Mouse (Mus musculus) CH12.LX (cell line): ENCODE data around the gene Immp2l. TPM values are rescaled to one million over a fixed set of nuclear protein-coding genes. Genes with fewer than 3 reads are reported as not detected.

Experiments
- DNase-seq: peaks from one replicate; pipeline ENCODE4 v3.0.0-alpha.2; 2013; ENCODE audit errors: extremely low read depth
- H3K27ac ChIP-seq: 2 replicates; pipeline ENCODE4 v1.5.1; 2012; ENCODE audit warnings: low read depth, mild to moderate bottlenecking, control low read depth, moderate library complexity; ENCODE audit not compliant: insufficient read depth
- H3K27me3 ChIP-seq: replicated peaks from 2 replicates; pipeline ENCODE3; 2012; ENCODE audit warnings: inconsistent platforms
- H3K36me3 ChIP-seq, 2 experiments: replicated peaks in 1 of 2; 2 replicates each; pipeline versions ENCODE3 to v1.6.1; 2012; ENCODE audit warnings: inconsistent platforms in 1 of 2, low read length in 1 of 2, mild to moderate bottlenecking in 1 of 2, mixed read lengths in 1 of 2, moderate library complexity in 1 of 2; ENCODE audit not compliant: control insufficient read depth in 1 of 2, insufficient read depth in 1 of 2
- H3K4me1 ChIP-seq, 2 experiments: 2 replicates each; pipeline ENCODE4 v1.6.1; 2012; ENCODE audit warnings: inconsistent platforms in 1 of 2, moderate library complexity in 1 of 2; ENCODE audit not compliant: insufficient read depth in 2 of 2, control insufficient read depth in 1 of 2
- H3K4me2 ChIP-seq: 2 replicates; pipeline ENCODE4 v1.6.1; 2012; ENCODE audit warnings: low read depth, mild to moderate bottlenecking, control low read depth; ENCODE audit not compliant: poor library complexity, insufficient read depth, severe bottlenecking
- H3K4me3 ChIP-seq, 3 experiments: fragments of 150-350 bp in 1 of 3; sonication (generic) in 1 of 3; replicated peaks in 1 of 3; 2 replicates each; pipeline versions ENCODE3 to v1.5.1; 2011 to 2012; ENCODE audit warnings: low read depth in 2 of 3, low read length in 2 of 3, mild to moderate bottlenecking in 2 of 3, moderate library complexity in 2 of 3, control low read depth in 1 of 3, improper control_type of control experiment in 1 of 3, inconsistent platforms in 1 of 3, mixed read lengths in 1 of 3; ENCODE audit not compliant: poor library complexity in 1 of 3
- H3K79me2 ChIP-seq: replicated peaks from 2 replicates; pipeline ENCODE4 v1.6.1; 2012; ENCODE audit warnings: mild to moderate bottlenecking, moderate library complexity; ENCODE audit not compliant: control insufficient read depth, poor library complexity, insufficient read depth, severe bottlenecking; ENCODE audit errors: extremely low read depth
- H3K9ac ChIP-seq: 2 replicates; pipeline ENCODE4 v1.6.1; 2012; ENCODE audit warnings: low read depth, mild to moderate bottlenecking, control low read depth, moderate library complexity; ENCODE audit not compliant: insufficient read depth
- H3K9me3 ChIP-seq: replicated peaks from 2 replicates; pipeline ENCODE3; 2012; ENCODE audit warnings: low read length, inconsistent platforms, mixed read lengths
- BHLHE40 ChIP-seq: IDR thresholded peaks from 2 replicates; pipeline ENCODE4 v1.6.1; 2011; ENCODE audit warnings: mild to moderate bottlenecking, low read depth, low read length, improper control_type of control experiment
- CHD1 ChIP-seq: IDR thresholded peaks from 2 replicates; pipeline ENCODE4 v1.6.1; 2012; ENCODE audit warnings: low read depth, low read length, improper control_type of control experiment, inconsistent platforms
- CHD2 ChIP-seq: IDR thresholded peaks from 2 replicates; pipeline ENCODE4 v1.6.1; 2011; ENCODE audit warnings: low read length, improper control_type of control experiment
- CTCF ChIP-seq, 2 experiments: IDR thresholded peaks in 1 of 2; conservative IDR thresholded peaks in 1 of 2; 2 replicates each; pipeline ENCODE4 v1.5.1; 2011 to 2012; ENCODE audit warnings: low read depth in 2 of 2, low read length in 2 of 2, improper control_type of control experiment in 1 of 2, inconsistent platforms in 1 of 2, mild to moderate bottlenecking in 1 of 2, moderate library complexity in 1 of 2
- E2F4 ChIP-seq: IDR thresholded peaks from 2 replicates; pipeline ENCODE4 v1.6.1; 2011; ENCODE audit warnings: low read depth, low read length, improper control_type of control experiment; ENCODE audit not compliant: insufficient replicate concordance
- ELF1 ChIP-seq: IDR thresholded peaks from 2 replicates; pipeline ENCODE4 v1.6.1; 2014; ENCODE audit warnings: low read depth, mild to moderate bottlenecking, inconsistent platforms, low read length, improper control_type of control experiment
- EP300 ChIP-seq: IDR thresholded peaks from 2 replicates; pipeline ENCODE4 v1.6.1; 2011; ENCODE audit warnings: low read length, improper control_type of control experiment
- ETS1 ChIP-seq: conservative IDR thresholded peaks from 2 replicates; pipeline ENCODE4 v1.6.1; 2012; ENCODE audit warnings: low read depth, mild to moderate bottlenecking, inconsistent platforms, low read length, improper control_type of control experiment, moderate library complexity
- GABPA ChIP-seq: IDR thresholded peaks from 2 replicates; pipeline ENCODE4 v1.6.1; 2012; ENCODE audit warnings: low read depth, low read length, improper control_type of control experiment, inconsistent platforms; ENCODE audit not compliant: insufficient replicate concordance
- HCFC1 ChIP-seq: IDR thresholded peaks from 2 replicates; pipeline ENCODE4 v1.6.1; 2012; ENCODE audit warnings: low read depth, mild to moderate bottlenecking, inconsistent platforms, low read length, improper control_type of control experiment
- IRF4 ChIP-seq: IDR thresholded peaks from 2 replicates; pipeline ENCODE4 v1.6.1; 2014; ENCODE audit warnings: low read depth, mild to moderate bottlenecking, inconsistent platforms, low read length, improper control_type of control experiment
- JUN ChIP-seq: IDR thresholded peaks from 2 replicates; pipeline ENCODE4 v1.6.1; 2011; ENCODE audit warnings: low read depth, mild to moderate bottlenecking, low read length, improper control_type of control experiment, moderate library complexity; ENCODE audit not compliant: insufficient read depth
- JUND ChIP-seq: conservative IDR thresholded peaks from 2 replicates; pipeline ENCODE4 v1.6.1; 2011; ENCODE audit warnings: low read depth, low read length, improper control_type of control experiment
- KAT2A ChIP-seq: IDR thresholded peaks from 2 replicates; pipeline ENCODE4 v1.6.1; 2012; ENCODE audit warnings: low read length, improper control_type of control experiment, inconsistent platforms; ENCODE audit not compliant: insufficient replicate concordance
- MAFK ChIP-seq: IDR thresholded peaks from 2 replicates; pipeline ENCODE4 v1.6.1; 2011; ENCODE audit warnings: low read length, improper control_type of control experiment; ENCODE audit not compliant: insufficient replicate concordance
- MAX ChIP-seq: IDR thresholded peaks from 2 replicates; pipeline ENCODE4 v1.6.1; 2011; ENCODE audit warnings: low read length, improper control_type of control experiment
- MAZ ChIP-seq: IDR thresholded peaks from 2 replicates; pipeline ENCODE4 v1.6.1; 2012; ENCODE audit warnings: low read depth, mild to moderate bottlenecking, inconsistent platforms, low read length, improper control_type of control experiment, moderate library complexity
- MEF2A ChIP-seq: IDR thresholded peaks from 2 replicates; pipeline ENCODE4 v1.6.1; 2014; ENCODE audit warnings: low read depth, mild to moderate bottlenecking, inconsistent platforms, low read length, improper control_type of control experiment, borderline replicate concordance
- MXI1 ChIP-seq: IDR thresholded peaks from 2 replicates; pipeline ENCODE4 v1.6.1; 2011; ENCODE audit warnings: mild to moderate bottlenecking, low read depth, low read length, improper control_type of control experiment
- MYC ChIP-seq: IDR thresholded peaks from 2 replicates; pipeline ENCODE4 v1.6.1; 2011; ENCODE audit warnings: low read depth, mild to moderate bottlenecking, improper control_type of control experiment, low read length
- NRF1 ChIP-seq: IDR thresholded peaks from 2 replicates; pipeline ENCODE4 v1.6.1; 2014; ENCODE audit warnings: low read depth, mild to moderate bottlenecking, inconsistent platforms, low read length, improper control_type of control experiment, moderate library complexity
- PAX5 ChIP-seq: IDR thresholded peaks from 2 replicates; pipeline ENCODE4 v1.6.1; 2012; ENCODE audit warnings: low read length, inconsistent platforms, mixed read lengths
- POLR2A ChIP-seq: IDR thresholded peaks from 2 replicates; pipeline ENCODE4 v1.6.1; 2011; ENCODE audit warnings: low read depth, mild to moderate bottlenecking, improper control_type of control experiment, low read length
- POLR2AphosphoS2 ChIP-seq: IDR thresholded peaks from 2 replicates; pipeline ENCODE4 v1.6.1; 2011; ENCODE audit warnings: low read depth, low read length, improper control_type of control experiment
- RCOR1 ChIP-seq: conservative IDR thresholded peaks from 2 replicates; pipeline ENCODE4 v1.6.1; 2012; ENCODE audit warnings: low read depth, mild to moderate bottlenecking, inconsistent platforms, low read length, improper control_type of control experiment
- SIN3A ChIP-seq: IDR thresholded peaks from 2 replicates; pipeline ENCODE4 v1.6.1; 2012; ENCODE audit warnings: low read length, improper control_type of control experiment, inconsistent platforms
- SMC3 ChIP-seq: IDR thresholded peaks from 2 replicates; pipeline ENCODE4 v1.6.1; 2011; ENCODE audit warnings: low read depth, low read length, improper control_type of control experiment
- TBP ChIP-seq: conservative IDR thresholded peaks from 2 replicates; pipeline ENCODE4 v1.6.1; 2011; ENCODE audit warnings: low read depth, low read length, improper control_type of control experiment
- TCF12 ChIP-seq: IDR thresholded peaks from 2 replicates; pipeline ENCODE4 v1.6.1; 2014; ENCODE audit warnings: low read depth, mild to moderate bottlenecking, inconsistent platforms, low read length, improper control_type of control experiment
- USF2 ChIP-seq: conservative IDR thresholded peaks from 2 replicates; pipeline ENCODE4 v1.6.1; 2011; ENCODE audit warnings: low read depth, low read length, improper control_type of control experiment
- ZKSCAN1 ChIP-seq: IDR thresholded peaks from 2 replicates; pipeline ENCODE4 v1.6.1; 2012; ENCODE audit warnings: low read depth, inconsistent platforms, low read length, improper control_type of control experiment, borderline replicate concordance
- ZMIZ1 ChIP-seq: IDR thresholded peaks from 2 replicates; pipeline ENCODE4 v1.6.1; 2012; ENCODE audit warnings: low read depth, mild to moderate bottlenecking, inconsistent platforms, low read length, improper control_type of control experiment
- dilution Hi-C: fragments of 300-500 bp; cut with MboI; formaldehyde crosslinking; loops from 2 replicates; pipeline ENCODE4 v1.14.3; 2020; ENCODE audit warnings: low sequenced_read_pairs; ENCODE audit not compliant: extremely low pct_unique_long_range_greater_than_20kb, extremely low pct_ligation_motif_present
- in situ Hi-C: fragments of 300-500 bp; cut with MboI; formaldehyde crosslinking; loops from 3 replicates; pipeline ENCODE4 v1.14.3; 2019; ENCODE audit warnings: low sequenced_read_pairs, low pct_ligation_motif_present, low pct_unique_long_range_greater_than_20kb, mixed read lengths
- polyA plus RNA-seq: library from polyadenylated mRNA; unstranded; fragments of >175 nt; gene quantifications from 2 replicates; pipeline ENCODE4 v1.2.1, GENCODE M21; 2012; ENCODE audit warnings: low read depth; ENCODE audit not compliant: insufficient read length
- total RNA-seq, 2 experiments: library from RNA; depleted of rRNA; stranded (reverse); fragments of 300-350 nt in 1 of 2; fragments of >200 nt in 1 of 2; gene quantifications; 2 replicates each; pipeline ENCODE4 v1.2.3; 2012 to 2014

Gene Immp2l
- total and polyA plus RNA-seq, 3 experiments: 4.8 to 16.5 (median 9.9) TPM

DNA sequence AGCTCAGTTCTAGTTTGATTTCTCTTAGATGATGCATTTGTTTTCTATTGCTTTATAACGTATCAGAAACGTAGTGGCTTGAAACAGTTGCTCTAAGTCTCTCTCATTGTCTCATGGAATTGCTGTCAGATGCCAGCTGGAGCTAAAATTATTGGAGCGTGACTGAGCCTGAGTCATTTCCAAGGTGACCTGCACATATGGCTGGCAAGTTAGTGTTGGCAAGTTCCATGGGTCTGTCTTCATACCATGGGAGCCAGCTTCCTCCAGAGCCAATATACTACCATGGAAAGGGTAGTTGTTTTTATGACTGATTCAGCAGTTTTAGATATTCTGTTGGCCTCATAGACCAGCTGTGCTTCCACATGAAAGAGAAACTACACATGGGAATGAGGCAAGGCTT is 9.3 kb downstream of the Immp2l start:
- dilution Hi-C loops (no loop called here), in situ Hi-C loops (no loop called here)
- Histone ChIP-seq H3K4me3 (no peak overlapping the region), H3K4me2 (no peak overlapping the region), H3K36me3 (peaks cover 0 to 32% of the 10 kb centered on the region in 2 experiments), H3K9ac (no peak overlapping the region), H3K79me2 (no peaks in the 10 kb centered on the region), H3K27me3 (no peaks in the 10 kb centered on the region), H3K27ac (no peak overlapping the region), H3K4me1 (peaks cover 0 to 30% of the 10 kb centered on the region in 2 experiments; a peak in 2 of 4 replicates), H3K9me3 (peaks cover 12% of the 10 kb centered on the region)
- TF ChIP-seq KAT2A: no peak
- TF ChIP-seq NRF1: no peak
- no peak for TF ChIP-seq USF2
- TF ChIP-seq GABPA: no peak
- no peak for TF ChIP-seq MAZ
- TF ChIP-seq ELF1: no peak
- TF ChIP-seq ETS1: no peak
- no peak for TF ChIP-seq MXI1
- DNase-seq: no peak

DNA sequence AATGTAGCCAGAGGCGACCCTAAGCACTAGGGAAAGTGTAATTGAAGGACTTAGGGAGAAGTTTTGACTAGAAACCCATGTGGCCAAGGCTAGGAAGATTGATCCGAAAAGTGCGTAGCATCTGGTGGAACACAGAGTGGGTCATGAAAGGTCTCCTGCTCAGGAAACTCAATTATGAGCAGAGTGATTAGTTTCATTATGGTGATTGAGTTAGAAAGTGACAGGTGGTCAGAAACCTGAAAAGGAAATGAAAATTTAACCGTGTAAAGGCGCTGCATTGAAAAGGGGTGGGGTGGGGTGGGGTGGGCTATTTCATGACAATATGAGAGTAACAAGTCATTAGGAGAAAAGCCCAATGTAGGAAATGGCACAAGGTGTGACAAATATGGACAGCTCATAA is 15.9 kb downstream of the Immp2l start:
- no peak overlapping the region for H3K27ac ChIP-seq
- DNase-seq: peak; percentile 56
- TF ChIP-seq MAFK: no peak
- TF ChIP-seq POLR2AphosphoS2: no peak
- TF ChIP-seq CTCF (conservative IDR thresholded peaks at IDR 0.05 in 1 of 2, IDR thresholded peaks at IDR 0.05 in 1 of 2; ENCODE audit: low read depth in 2 of 2, low read length in 2 of 2): no peak
- no peak; the same call in 1 of the 2 replicates for TF ChIP-seq SIN3A
- no peak for TF ChIP-seq TBP
- no peak for TF ChIP-seq MEF2A
- no peak for TF ChIP-seq ZKSCAN1
- no peak for TF ChIP-seq POLR2A
- peak; percentile 58 for TF ChIP-seq IRF4
- TF ChIP-seq MXI1: peak; percentile 7; the same call in 1 of the 2 replicates
- TF ChIP-seq E2F4: no peak
- no peak for TF ChIP-seq CHD1
- TF ChIP-seq RCOR1: peak; percentile 70; the same call in 1 of the 2 replicates
- no peak for TF ChIP-seq PAX5
- TF ChIP-seq EP300: peak; percentile 77
- peak; percentile 47; the same call in 1 of the 2 replicates for TF ChIP-seq TCF12
- no peak for TF ChIP-seq JUN
- TF ChIP-seq MAX: 0 out of 2 replicates have a peak, but pooled peaks have one; percentile 12
- TF ChIP-seq USF2: no peak
- TF ChIP-seq JUND: peak; percentile 26; the same call in 1 of the 2 replicates
- peak; percentile 35; the same call in 1 of the 2 replicates for TF ChIP-seq CHD2
- TF ChIP-seq MYC: peak; percentile 12; the same call in 1 of the 2 replicates
- peak; percentile 56 for TF ChIP-seq BHLHE40
- TF ChIP-seq ETS1: peak; percentile 30; the same call in 1 of the 2 replicates
- no peak for TF ChIP-seq HCFC1
- TF ChIP-seq SMC3: no peak
- TF ChIP-seq ZMIZ1: no peak
- TF ChIP-seq MAZ: no peak
- TF ChIP-seq, all 38 proteins: peak for 11
- Histone ChIP-seq H3K4me2 (peak overlapping the region; percentile 62; the same call in 1 of the 2 replicates), H3K4me3 (no peak overlapping the region), H3K79me2 (no peaks in the 10 kb centered on the region), H3K9me3 (no peaks in the 10 kb centered on the region), H3K9ac (no peak overlapping the region), H3K36me3 (peaks cover 0 to 8% of the 10 kb centered on the region in 2 experiments), H3K4me1 (peaks cover 11 to 46% of the 10 kb centered on the region in 2 experiments), H3K27me3 (no peaks in the 10 kb centered on the region)
- in situ Hi-C loops (no loop called here), dilution Hi-C loops (no loop called here)
